Mouse (Mus musculus): ENCODE measurements around the gene Nudt7. TPM values are rescaled to one million over a fixed set of nuclear protein-coding genes. Genes with fewer than 3 reads are reported as not detected.

Nudt7 gene
- total and polyA plus RNA-seq, 3 experiments, result not detected

DNA sequence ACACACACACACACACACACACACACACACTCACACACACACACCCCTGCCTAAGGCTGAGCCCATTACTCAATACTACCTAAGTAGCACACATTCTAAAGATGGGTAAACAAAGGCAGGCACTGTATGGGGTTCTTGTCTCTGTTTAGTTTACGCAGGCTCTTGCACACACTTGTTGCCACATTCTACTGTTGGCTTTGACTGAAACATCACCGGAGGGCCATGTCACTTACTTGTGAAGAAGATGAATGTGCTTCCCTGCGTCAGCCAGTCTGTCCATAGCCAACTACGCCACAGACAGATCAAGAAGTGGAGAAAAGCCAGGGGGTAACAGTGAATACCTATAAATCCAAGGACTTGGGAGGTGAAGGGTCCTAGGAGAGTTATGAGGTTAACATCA lies 45.4 kb upstream of the Nudt7 start:
- no peaks in the 10 kb centered on the region for H3K27me3 ChIP-seq (ENCODE audit: control insufficient read depth in 1 of 2, insufficient read depth in 2 of 2, low read length in 2 of 2)
- H3K36me3 ChIP-seq (ENCODE audit: control insufficient read depth in 1 of 2, insufficient read depth in 2 of 2, low read length in 2 of 2), result no peaks in the 10 kb centered on the region
- H3K4me1 ChIP-seq (ENCODE audit: control insufficient read depth in 1 of 2, insufficient read depth in 2 of 2, low read length in 2 of 2), result no peaks in the 10 kb centered on the region
- TF ChIP-seq SIN3A (IDR thresholded peaks at IDR 0.05; ENCODE audit: low read length) (no peak), HCFC1 (IDR thresholded peaks at IDR 0.05; ENCODE audit: low read depth, low read length) (no peak), MAFK (IDR thresholded peaks at IDR 0.05; ENCODE audit: borderline replicate concordance, low read depth, low read length) (no peak), USF1 (IDR thresholded peaks at IDR 0.05; ENCODE audit: low read depth, low read length) (no peak), MYB (IDR thresholded peaks at IDR 0.05; ENCODE audit: low read depth, low read length) (no peak), MAZ (IDR thresholded peaks at IDR 0.05; ENCODE audit: low read depth, low read length) (no peak), CHD2 (IDR thresholded peaks at IDR 0.05; ENCODE audit: low read length) (no peak), GABPA (IDR thresholded peaks at IDR 0.05; ENCODE audit: low read depth, low read length) (no peak), BHLHE40 (IDR thresholded peaks at IDR 0.05; ENCODE audit: borderline replicate concordance, low read depth, low read length) (no peak), RCOR1 (IDR thresholded peaks at IDR 0.05; ENCODE audit: low read depth, low read length) (no peak), KAT2A (conservative IDR thresholded peaks at IDR 0.05; ENCODE audit: low read depth, low read length) (no peak), CTCF (IDR thresholded peaks at IDR 0.05 in 2 of 3, conservative IDR thresholded peaks at IDR 0.05 in 1 of 3; ENCODE audit: control insufficient read depth in 1 of 3, insufficient read depth in 1 of 3, low read depth in 2 of 3, low read length in 3 of 3, poor library complexity in 1 of 3, severe bottlenecking in 1 of 3) (no peak), USF2 (IDR thresholded peaks at IDR 0.05; ENCODE audit: borderline replicate concordance in 1 of 2, insufficient read depth in 1 of 2, low read depth in 1 of 2, low read length in 2 of 2) (no peak), ZNF384 (IDR thresholded peaks at IDR 0.05; ENCODE audit: low read depth, low read length) (no peak)
- H3K79me2 ChIP-seq (ENCODE audit: control insufficient read depth, insufficient read depth, low read length, poor library complexity), result no peaks in the 10 kb centered on the region
- no peaks in the 10 kb centered on the region for H3K9me3 ChIP-seq (replicated peaks; ENCODE audit: insufficient read depth, low read length)
- DNase-seq (ENCODE audit: low read depth, low spot score), result no peak
- H3K4me3 ChIP-seq (ENCODE audit: control insufficient read depth in 1 of 2, insufficient read depth in 1 of 2, low read depth in 2 of 2, low read length in 2 of 2), result no peak overlapping the region
- H3K27ac ChIP-seq (ENCODE audit: control insufficient read depth, low read depth, low read length), result no peak overlapping the region
- H3K9ac ChIP-seq (ENCODE audit: control insufficient read depth, low read depth, low read length, poor library complexity, severe bottlenecking), result no peak overlapping the region

- TF ChIP-seq BHLHE40 (IDR thresholded peaks at IDR 0.05; ENCODE audit: borderline replicate concordance, low read depth, low read length), result no peak
- no peak for TF ChIP-seq NRF1 (IDR thresholded peaks at IDR 0.05; ENCODE audit: insufficient read depth, low read depth, low read length, poor library complexity, severe bottlenecking)
- no peak for TF ChIP-seq HCFC1 (IDR thresholded peaks at IDR 0.05; ENCODE audit: low read depth, low read length)
- TF ChIP-seq MYB (IDR thresholded peaks at IDR 0.05; ENCODE audit: low read depth, low read length), result no peak
- TF ChIP-seq MAZ (IDR thresholded peaks at IDR 0.05; ENCODE audit: low read depth, low read length), result no peak
- TF ChIP-seq ZNF384 (IDR thresholded peaks at IDR 0.05; ENCODE audit: low read depth, low read length), result no peak
- no peak for TF ChIP-seq NELFE (IDR thresholded peaks at IDR 0.05; ENCODE audit: low read depth, low read length)
- TF ChIP-seq KAT2A (conservative IDR thresholded peaks at IDR 0.05; ENCODE audit: low read depth, low read length), result no peak
- no peak for TF ChIP-seq POLR2AphosphoS2 (IDR thresholded peaks at IDR 0.05; ENCODE audit: low read length)
- H3K4me1 ChIP-seq (ENCODE audit: control insufficient read depth in 1 of 2, insufficient read depth in 2 of 2, low read length in 2 of 2), result no peaks in the 10 kb centered on the region
- no peaks in the 10 kb centered on the region for H3K9me3 ChIP-seq (replicated peaks; ENCODE audit: insufficient read depth, low read length)
Observed at GRCm38 (mm10) chr8:114090736-114091135, 42.6 kb upstream of the Nudt7 start.

More at GRCm38 (mm10) chr8:114090736-114091135, 42.6 kb upstream of the Nudt7 start:
- no peak for DNase-seq (ENCODE audit: low read depth, low spot score)
- Histone ChIP-seq H3K36me3 (ENCODE audit: control insufficient read depth in 1 of 2, insufficient read depth in 2 of 2, low read length in 2 of 2) (no peaks in the 10 kb centered on the region), H3K4me3 (ENCODE audit: control insufficient read depth in 1 of 2, insufficient read depth in 1 of 2, low read depth in 2 of 2, low read length in 2 of 2) (no peak overlapping the region), H3K27me3 (ENCODE audit: control insufficient read depth in 1 of 2, insufficient read depth in 2 of 2, low read length in 2 of 2) (no peaks in the 10 kb centered on the region), H3K79me2 (ENCODE audit: control insufficient read depth, insufficient read depth, low read length, poor library complexity) (no peaks in the 10 kb centered on the region), H3K27ac (ENCODE audit: control insufficient read depth, low read depth, low read length) (no peak overlapping the region), H3K9ac (ENCODE audit: control insufficient read depth, low read depth, low read length, poor library complexity, severe bottlenecking) (no peak overlapping the region)
